Mouse (Mus musculus) heart, embryonic 14.5 days (tissue): ENCODE results near the gene Thsd4. TPM values are rescaled to one million over a fixed set of nuclear protein-coding genes. Genes with fewer than 3 reads are reported as not detected.
"Not testable (repeated sequence)": the region's sequence is repeated elsewhere in the genome, so short reads cannot be mapped to it uniquely, and the experiment has no call there.

Source experiments
- ATAC-seq: fragments of 200-750 bp; cut with Nextera tagmentation; 2 replicates; pipeline ENCODE4 v1.8.0; 2017; ENCODE audit warnings: low read depth, moderate TSS enrichment; ENCODE audit not compliant: insufficient number of reproducible peaks, insufficient read depth, low FRiP score
- H3K27ac ChIP-seq, 2 experiments: fragments of 200-500 bp in 1 of 2; fragments of 300-500 bp in 1 of 2; sonication (generic) in 1 of 2; replicated peaks in 1 of 2; 2 replicates each; pipeline ENCODE4 v1.5.1; 2012 to 2014; ENCODE audit warnings: low read depth in 2 of 2, low read length in 2 of 2, control low read depth in 1 of 2, mild to moderate bottlenecking in 1 of 2, mixed read lengths in 1 of 2; ENCODE audit not compliant: control insufficient read depth in 1 of 2, insufficient read depth in 1 of 2
- H3K27me3 ChIP-seq: fragments of 300-500 bp; sonication (generic); 2 replicates; pipeline ENCODE4 v1.6.1; 2014; ENCODE audit warnings: mild to moderate bottlenecking, low read length, control low read depth; ENCODE audit not compliant: control insufficient read depth, insufficient read depth
- H3K36me3 ChIP-seq: fragments of 300-500 bp; sonication (generic); 2 replicates; pipeline ENCODE4 v1.6.1; 2014; ENCODE audit warnings: mild to moderate bottlenecking, control low read depth, low read length, mixed read lengths; ENCODE audit not compliant: control insufficient read depth, insufficient read depth
- H3K4me1 ChIP-seq, 2 experiments: fragments of 200-500 bp in 1 of 2; fragments of 300-500 bp in 1 of 2; sonication (generic) in 1 of 2; 2 replicates each; pipeline ENCODE4 v1.6.1; 2012 to 2014; ENCODE audit warnings: low read length in 2 of 2, control low read depth in 1 of 2, mixed read lengths in 1 of 2; ENCODE audit not compliant: control insufficient read depth in 2 of 2, insufficient read depth in 2 of 2
- H3K4me2 ChIP-seq: fragments of 300-500 bp; sonication (generic); 2 replicates; pipeline ENCODE4 v1.6.1; 2014; ENCODE audit warnings: mild to moderate bottlenecking, low read length
- H3K4me3 ChIP-seq, 2 experiments: fragments of 200-500 bp in 1 of 2; fragments of 300-500 bp in 1 of 2; sonication (generic) in 1 of 2; 2 replicates each; pipeline ENCODE4 v1.5.1; 2012 to 2014; ENCODE audit warnings: low read length in 2 of 2, mild to moderate bottlenecking in 2 of 2, control low read depth in 1 of 2, low read depth in 1 of 2, moderate library complexity in 1 of 2; ENCODE audit not compliant: control insufficient read depth in 1 of 2, insufficient read depth in 1 of 2
- H3K9ac ChIP-seq: fragments of 300-500 bp; sonication (generic); 2 replicates; pipeline ENCODE4 v1.6.1; 2014; ENCODE audit warnings: mild to moderate bottlenecking, low read length
- H3K9me3 ChIP-seq: fragments of 300-500 bp; sonication (generic); 2 replicates; pipeline ENCODE4 v1.6.1; 2016; ENCODE audit warnings: low read length, control low read depth; ENCODE audit not compliant: control insufficient read depth
- WGBS: fragments of 180-500 bp; shearing (Covaris S2); extraction: QIAGEN DNeasy Blood & Tissue Kit; methylation state at CpG from one replicate; pipeline ENCODE4 v1.1.7; 2014; 5-methylcytosine and 5-hydroxymethylcytosine counted together
- polyA plus RNA-seq: library from polyadenylated mRNA; unstranded; fragments of >200 nt; fragmentation: Nextera tagmentation; extraction: Ambion mirVana; gene quantifications from 2 replicates; pipeline ENCODE4 v1.2.1, GENCODE M21; 2014

Gene Thsd4
- polyA plus RNA-seq, 1 experiment from 2014 or later: 9.5 TPM

DNA sequence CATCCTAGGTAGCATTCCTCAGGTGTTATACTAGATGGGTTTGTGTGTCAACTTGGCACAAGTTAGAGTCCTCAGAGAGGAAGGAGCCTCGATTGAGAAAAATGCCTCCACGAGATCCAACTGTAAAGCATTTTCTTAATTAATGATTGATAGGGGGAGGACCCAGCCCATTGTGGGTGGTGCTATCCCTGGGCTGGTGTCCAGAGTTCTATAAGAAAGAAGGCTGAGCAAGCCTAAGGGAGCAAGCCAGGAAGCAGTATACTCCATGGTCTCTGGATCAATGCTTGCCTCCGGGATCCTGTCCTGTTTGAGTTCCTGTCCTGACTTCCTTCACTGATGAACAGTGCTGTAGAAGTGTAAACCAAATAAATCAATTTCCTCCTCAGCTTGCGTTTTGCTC lies 247.3 kb downstream of the Thsd4 start:
- Histone ChIP-seq H3K4me3 (no peak overlapping the region), H3K4me1 (peaks cover under 1 to 2% of the 10 kb centered on the region in 2 experiments; a peak in 2 of 4 replicates), H3K9me3 (no peaks in the 10 kb centered on the region), H3K4me2 (no peak overlapping the region), H3K36me3 (no peaks in the 10 kb centered on the region), H3K27me3 (no peaks in the 10 kb centered on the region), H3K27ac (no peak overlapping the region), H3K9ac (no peak overlapping the region)
- ATAC-seq: no peak
- 69% methylated on average over 4 of the region's 4 CpGs for WGBS

DNA sequence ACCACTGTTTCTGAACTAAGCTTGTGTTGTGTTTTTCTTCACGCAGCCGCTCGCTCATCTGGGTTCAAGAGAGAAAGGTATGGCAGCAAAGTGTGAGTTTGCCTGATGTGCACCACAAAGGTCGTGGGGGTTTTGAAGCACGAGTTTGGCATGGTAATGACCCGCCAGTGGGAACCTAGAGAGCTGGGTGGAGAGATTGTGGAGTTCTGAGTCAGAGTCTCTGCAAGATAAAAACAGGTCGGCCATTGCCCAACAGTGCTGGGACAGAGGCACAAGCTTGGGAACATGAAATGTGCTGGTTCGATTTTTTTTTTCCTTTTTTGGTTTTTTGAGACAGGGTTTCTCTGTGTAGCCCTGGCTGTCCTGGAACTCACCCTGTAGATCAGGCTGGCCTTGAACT lies 249.5 kb downstream of the Thsd4 start:
- H3K4me2 ChIP-seq, H3K27ac ChIP-seq, H3K4me3 ChIP-seq, H3K4me1 ChIP-seq, ATAC-seq, H3K36me3 ChIP-seq, H3K9me3 ChIP-seq, H3K27me3 ChIP-seq, H3K9ac ChIP-seq: not testable (repeated sequence)
- 80% methylated on average over 8 of the region's 8 CpGs for WGBS

DNA sequence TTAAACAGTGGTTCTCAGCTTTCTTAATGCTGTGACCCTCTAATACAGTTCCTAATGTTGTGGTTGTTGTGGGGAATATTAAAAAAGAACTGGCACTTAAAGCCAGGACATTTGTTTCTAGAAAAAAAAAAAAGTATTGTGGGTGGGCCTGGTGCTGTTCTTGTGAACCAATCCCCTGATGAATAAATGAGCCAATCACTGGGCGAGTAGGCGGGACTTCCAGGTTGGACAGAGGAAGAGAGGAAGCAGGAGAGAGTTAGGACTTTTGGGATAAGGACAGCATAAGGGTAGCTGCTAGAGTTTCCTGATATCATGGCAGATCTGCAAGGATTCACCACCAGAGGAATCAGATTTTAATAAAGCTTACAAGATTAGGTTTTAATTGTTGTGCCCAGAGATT lies 249.9 kb downstream of the Thsd4 start:
- WGBS: 79% methylated on average over 2 of the region's 2 CpGs
- no peak for ATAC-seq
- Histone ChIP-seq H3K4me2 (no peak overlapping the region), H3K9ac (no peak overlapping the region), H3K27me3 (no peaks in the 10 kb centered on the region), H3K4me1 (0 out of 4 replicates have a peak, but pooled peaks cover 0 to 2% of the 10 kb centered on the region in 2 experiments), H3K27ac (no peak overlapping the region), H3K4me3 (no peak overlapping the region), H3K36me3 (no peaks in the 10 kb centered on the region), H3K9me3 (no peaks in the 10 kb centered on the region)

GRCm38 (mm10) chr9:60269807-60270206 lies 252.0 kb downstream of the Thsd4 start:
- WGBS: 77% methylated on average over 5 of the region's 5 CpGs
- ATAC-seq: no peak

DNA sequence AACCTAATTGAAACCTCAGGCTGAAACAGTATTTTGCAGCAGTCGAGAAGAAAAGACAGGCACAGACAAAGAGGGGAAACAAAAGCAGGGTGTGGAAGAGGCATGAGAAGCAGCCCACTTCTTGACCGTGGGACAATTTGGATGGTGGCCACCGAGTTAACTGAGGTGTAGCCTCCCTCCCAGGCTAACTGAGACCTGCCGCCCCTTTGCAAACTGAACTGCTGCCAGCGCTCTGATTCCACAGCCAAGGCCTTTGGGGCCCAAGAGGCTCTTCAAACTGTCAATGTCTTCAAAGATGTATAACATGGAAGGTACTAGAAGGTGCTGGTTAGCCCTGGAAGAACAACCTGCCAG lies 254.6 kb downstream of the Thsd4 start:
- no peak overlapping the region for H3K4me3 ChIP-seq
- no peak overlapping the region for H3K9ac ChIP-seq
- no peak overlapping the region for H3K27ac ChIP-seq
- no peaks in the 10 kb centered on the region for H3K27me3 ChIP-seq
- no peaks in the 10 kb centered on the region for H3K36me3 ChIP-seq
- H3K4me2 ChIP-seq: no peak overlapping the region
- no peaks in the 10 kb centered on the region for H3K9me3 ChIP-seq
- no peak for ATAC-seq
- WGBS: 65% methylated on average over 5 of the region's 5 CpGs
- H3K4me1 ChIP-seq: peaks cover 0 to 6% of the 10 kb centered on the region in 2 experiments; a peak in 1 of 4 replicates

More at GRCm38 (mm10) chr9:60269807-60270206, 252.0 kb downstream of the Thsd4 start:
- Histone ChIP-seq H3K36me3 (no peaks in the 10 kb centered on the region), H3K27me3 (no peaks in the 10 kb centered on the region), H3K9me3 (no peaks in the 10 kb centered on the region), H3K4me2 (no peak overlapping the region), H3K27ac (no peak overlapping the region), H3K4me1 (0 out of 4 replicates have a peak, but pooled peaks cover 0 to 2% of the 10 kb centered on the region in 2 experiments), H3K9ac (no peak overlapping the region), H3K4me3 (no peak overlapping the region)

DNA sequence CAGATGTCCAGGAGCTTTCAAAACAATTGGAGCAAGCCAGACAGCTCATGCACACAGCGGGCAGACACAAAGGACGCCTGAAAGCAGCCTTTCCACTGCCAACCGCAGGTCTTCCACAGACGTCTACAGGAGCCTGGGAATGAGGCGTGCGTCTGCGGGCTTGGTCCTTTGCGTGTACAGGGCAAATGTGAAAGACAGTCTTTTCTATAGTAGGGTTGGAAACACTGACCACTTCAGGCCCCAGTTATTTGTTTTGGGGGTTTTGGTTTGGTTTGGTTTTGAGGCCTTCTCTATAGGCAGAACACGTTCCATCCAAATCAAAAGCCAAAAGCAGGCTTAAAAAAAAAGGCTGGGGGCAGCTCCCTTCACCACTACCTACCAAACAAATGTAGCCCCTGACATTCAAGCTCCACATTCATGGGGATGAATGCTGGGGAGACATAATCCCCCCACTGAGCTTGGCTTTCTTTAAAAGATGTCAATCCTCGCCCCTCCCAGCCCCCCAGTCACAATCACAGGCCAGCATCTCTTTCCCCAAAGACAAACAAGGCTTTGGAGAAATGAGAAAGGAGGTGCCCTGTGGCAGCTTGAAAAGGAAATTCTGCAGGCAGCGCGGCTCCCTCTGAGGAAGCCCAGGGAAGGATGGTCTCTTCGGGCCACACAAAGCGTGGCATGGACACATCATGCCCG lies 255.1 kb downstream of the Thsd4 start:
- H3K4me1 ChIP-seq: peaks cover 0 to 6% of the 10 kb centered on the region in 2 experiments; a peak in 1 of 4 replicates
- no peaks in the 10 kb centered on the region for H3K9me3 ChIP-seq
- H3K27me3 ChIP-seq: no peaks in the 10 kb centered on the region
- H3K4me2 ChIP-seq: no peak overlapping the region
- H3K4me3 ChIP-seq: no peak overlapping the region
- no peak overlapping the region for H3K9ac ChIP-seq
- no peaks in the 10 kb centered on the region for H3K36me3 ChIP-seq
- no peak overlapping the region for H3K27ac ChIP-seq
- 87% methylated on average over 15 of the region's 15 CpGs for WGBS
- ATAC-seq: no peak

DNA sequence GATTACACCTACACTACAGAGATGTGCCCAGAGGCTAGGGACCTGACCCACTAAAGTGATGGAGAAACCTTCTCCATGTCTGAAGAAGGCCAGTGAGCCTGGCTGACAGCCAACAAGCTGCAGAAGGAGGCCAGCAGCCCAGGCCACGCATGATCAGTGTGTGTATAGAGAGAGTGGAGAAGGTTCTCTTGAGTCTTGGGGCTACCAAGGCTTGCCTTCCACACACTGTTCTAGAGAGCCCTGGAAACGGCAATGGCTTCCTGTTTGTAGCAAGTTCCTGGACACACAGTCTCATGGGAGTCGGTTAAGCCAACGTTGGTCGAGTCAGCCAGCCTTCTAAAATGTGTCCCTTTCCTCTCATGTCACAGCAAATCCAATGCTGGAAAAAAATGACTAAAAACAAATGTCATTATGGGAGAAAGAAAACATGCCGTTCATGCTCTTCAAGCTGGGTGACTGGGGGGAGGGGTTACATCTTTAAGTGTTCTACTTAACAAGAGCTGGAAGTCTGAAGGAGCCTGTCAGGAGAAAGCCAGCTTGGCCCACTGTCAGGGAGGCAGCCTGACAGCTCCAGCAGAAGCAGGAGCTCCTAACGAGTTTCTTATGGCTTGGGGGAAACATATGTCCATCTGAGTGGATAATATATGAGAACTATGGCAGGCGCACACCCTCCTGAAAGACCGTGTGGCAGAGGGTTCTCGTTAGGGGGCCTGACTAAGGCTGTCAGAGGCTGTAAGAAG lies 257.1 kb downstream of the Thsd4 start:
- Histone ChIP-seq H3K9ac (no peak overlapping the region), H3K4me1 (peaks cover 0 to 6% of the 10 kb centered on the region in 2 experiments; a peak in 1 of 4 replicates), H3K36me3 (no peaks in the 10 kb centered on the region), H3K27ac (no peak overlapping the region), H3K27me3 (no peaks in the 10 kb centered on the region), H3K4me2 (no peak overlapping the region), H3K4me3 (no peak overlapping the region), H3K9me3 (no peaks in the 10 kb centered on the region)
- 57% methylated on average over 10 of the region's 10 CpGs for WGBS
- ATAC-seq: no peak
